Mouse (Mus musculus) testis, adult 2 months (tissue): Measurements from ENCODE around the gene Ccl12. TPM values are rescaled to one million over a fixed set of nuclear protein-coding genes. Genes with fewer than 3 reads are reported as not detected.

Experiments
- H3K27ac ChIP-seq: fragments of 200-500 bp; 2 replicates; pipeline ENCODE4 v1.5.1; 2012; ENCODE audit warnings: low read depth, low read length; ENCODE audit not compliant: control insufficient read depth, insufficient read depth
- H3K27me3 ChIP-seq: fragments of 200-500 bp; 2 replicates; pipeline ENCODE4 v1.6.1; 2012; ENCODE audit warnings: mild to moderate bottlenecking, low read length, moderate library complexity; ENCODE audit not compliant: control insufficient read depth, insufficient read depth
- H3K36me3 ChIP-seq: fragments of 200-500 bp; 2 replicates; pipeline ENCODE4 v1.6.1; 2012; ENCODE audit warnings: mild to moderate bottlenecking, low read length; ENCODE audit not compliant: control insufficient read depth, insufficient read depth
- H3K4me1 ChIP-seq: fragments of 200-500 bp; 2 replicates; pipeline ENCODE4 v1.6.1; 2012; ENCODE audit warnings: low read length; ENCODE audit not compliant: control insufficient read depth, insufficient read depth
- H3K4me3 ChIP-seq: fragments of 200-500 bp; 2 replicates; pipeline ENCODE4 v1.5.1; 2012; ENCODE audit warnings: low read depth, mild to moderate bottlenecking, low read length, moderate library complexity, mixed read lengths; ENCODE audit not compliant: control insufficient read depth
- CTCF ChIP-seq: fragments of 200-500 bp; IDR thresholded peaks from 2 replicates; pipeline ENCODE4 v1.5.1; 2012; ENCODE audit warnings: low read depth, mild to moderate bottlenecking, inconsistent platforms, low read length, moderate library complexity; ENCODE audit not compliant: control insufficient read depth, insufficient read depth, insufficient replicate concordance
- POLR2A ChIP-seq: fragments of 200-500 bp; IDR thresholded peaks from 2 replicates; pipeline ENCODE4 v1.6.1; 2012; ENCODE audit warnings: low read depth, mild to moderate bottlenecking, inconsistent platforms, low read length, moderate library complexity; ENCODE audit not compliant: control insufficient read depth
- polyA plus RNA-seq: library from polyadenylated mRNA; depleted of rRNA; stranded (reverse); fragments of >200 nt; gene quantifications from 2 replicates; pipeline ENCODE4 v1.2.3, GENCODE M21; 2012; rRNA removed

The Ccl12 gene
- polyA plus RNA-seq, result 0.25 and 0.99 TPM in 2 replicates

DNA sequence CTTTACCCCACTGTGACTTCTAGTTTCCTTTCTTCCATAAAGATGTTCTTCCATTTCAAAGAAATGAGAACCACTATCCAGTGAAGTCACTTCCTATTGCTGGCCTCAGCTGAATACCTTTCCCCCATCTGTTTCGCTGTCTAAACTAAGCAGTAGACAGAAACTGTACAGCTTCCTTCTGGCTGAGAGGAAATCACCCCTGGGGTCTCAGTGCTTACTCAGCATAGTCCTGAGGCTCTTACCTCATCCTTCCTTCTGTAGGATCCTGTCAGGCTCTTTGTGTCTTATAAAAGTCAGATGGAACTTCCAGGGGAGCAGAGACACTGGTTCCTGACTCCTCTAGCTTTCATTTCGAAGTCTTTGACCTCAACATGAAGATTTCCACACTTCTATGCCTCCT is at the start of gene Ccl12:
Gene Ccl12, plus strand, starts transcription at position 317 of the 400 bp plus-strand sequence.
- TF ChIP-seq CTCF, result no peak
- no peak for TF ChIP-seq POLR2A
- Histone ChIP-seq H3K27me3 (no peaks in the 10 kb centered on the region), H3K36me3 (no peaks in the 10 kb centered on the region), H3K27ac (no peak within 1 kb of the TSS), H3K4me3 (no peak within 1 kb of the TSS), H3K4me1 (no peaks in the 10 kb centered on the region)

DNA sequence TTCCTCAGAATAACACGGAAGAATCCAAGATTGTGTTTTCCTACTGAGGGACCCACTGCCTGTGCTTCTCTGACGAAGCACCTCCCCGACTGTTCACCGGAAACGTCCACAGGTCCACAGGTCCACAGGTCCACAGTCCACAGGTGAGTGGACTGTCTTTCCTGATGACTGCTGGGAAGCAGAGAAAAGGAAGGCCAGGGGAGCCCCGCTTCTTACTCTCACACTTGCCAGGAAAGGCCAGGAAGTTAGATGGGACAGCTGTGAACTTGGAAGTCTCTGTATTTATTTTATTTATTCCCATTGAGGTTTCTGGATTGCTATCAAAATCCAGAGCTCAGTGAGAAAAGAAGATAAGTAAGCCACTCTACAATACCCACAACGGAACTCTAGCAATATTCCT is 47.8 kb upstream of the Ccl12 start:
- TF ChIP-seq POLR2A, result no peak
- no peak for TF ChIP-seq CTCF
- H3K27me3 ChIP-seq, result no peaks in the 10 kb centered on the region
- no peaks in the 10 kb centered on the region for H3K4me1 ChIP-seq
- H3K36me3 ChIP-seq, result no peaks in the 10 kb centered on the region
- H3K27ac ChIP-seq, result no peak overlapping the region
- H3K4me3 ChIP-seq, result no peak overlapping the region

DNA sequence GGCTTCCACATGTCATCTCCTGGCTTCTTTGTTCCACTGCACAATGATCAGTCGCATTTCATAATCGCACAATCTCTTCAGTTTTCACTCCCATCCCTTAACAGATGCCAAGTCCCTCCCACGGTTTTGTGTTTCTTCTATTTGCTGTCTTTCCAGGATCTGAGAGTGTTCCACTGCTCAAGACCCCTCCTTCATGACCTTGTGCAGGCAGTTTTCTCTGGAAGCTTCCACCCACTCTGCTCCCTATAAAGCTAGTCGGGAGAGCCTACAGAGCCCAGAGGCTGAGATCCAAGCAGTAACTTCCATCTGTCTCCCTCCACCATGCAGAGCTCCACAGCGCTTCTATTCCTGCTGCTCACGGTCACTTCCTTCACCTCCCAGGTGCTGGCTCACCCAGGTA is 44.0 kb upstream of the Ccl12 start, which contains the start of gene Ccl11:
Gene Ccl11, plus strand, starts transcription at position 178 of the 400 bp plus-strand sequence.
- H3K36me3 ChIP-seq, result no peaks in the 10 kb centered on the region
- no peak within 1 kb of the TSS for H3K4me3 ChIP-seq
- H3K27ac ChIP-seq, result no peak within 1 kb of the TSS

DNA sequence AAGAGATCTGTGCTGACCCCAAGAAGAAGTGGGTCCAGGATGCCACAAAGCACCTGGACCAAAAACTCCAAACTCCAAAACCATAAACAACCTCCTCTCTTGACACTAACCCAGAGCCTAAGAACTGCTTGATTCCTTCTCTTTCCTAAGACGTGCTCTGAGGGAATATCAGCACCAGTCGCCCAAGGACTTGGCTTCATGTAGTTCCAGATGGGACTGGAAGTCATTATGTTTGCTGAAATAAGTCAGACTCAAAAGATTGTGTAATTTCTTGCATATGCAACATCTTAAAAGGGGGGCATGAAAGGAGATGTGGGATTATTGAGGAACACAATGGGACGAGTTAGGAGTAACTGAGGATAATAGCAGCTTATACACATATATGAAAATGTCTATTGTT is 39.4 kb upstream of the Ccl12 start:
- no peak overlapping the region for H3K27ac ChIP-seq
- H3K27me3 ChIP-seq, result no peaks in the 10 kb centered on the region
- H3K36me3 ChIP-seq, result no peaks in the 10 kb centered on the region
- no peak for TF ChIP-seq CTCF
- H3K4me1 ChIP-seq, result no peaks in the 10 kb centered on the region
- no peak overlapping the region for H3K4me3 ChIP-seq

More for the DNA sequence above, 44.0 kb upstream of the Ccl12 start, which contains the start of gene Ccl11:
- H3K27me3 ChIP-seq, result no peaks in the 10 kb centered on the region
- H3K4me1 ChIP-seq, result no peaks in the 10 kb centered on the region
- TF ChIP-seq CTCF (no peak), POLR2A (no peak)

DNA sequence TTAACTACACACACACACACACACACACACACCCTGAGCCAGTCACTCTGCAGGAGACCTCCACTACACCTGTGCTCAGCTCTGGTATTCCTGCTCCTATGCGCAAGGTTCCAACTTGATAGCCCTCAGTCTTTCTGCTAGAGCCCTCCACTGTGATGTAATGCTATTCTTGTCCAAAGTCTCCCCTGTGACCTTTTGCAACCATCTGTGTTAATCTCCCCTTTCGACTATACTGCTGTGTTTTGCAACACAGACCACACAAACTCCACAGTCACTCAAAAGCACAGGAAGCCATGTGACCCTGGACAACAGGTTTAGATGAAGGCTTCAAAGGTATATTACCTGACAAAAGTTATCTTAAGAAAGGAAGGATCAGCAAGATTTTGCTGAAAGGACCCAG is 38.2 kb upstream of the Ccl12 start:
- Histone ChIP-seq H3K27ac (no peak overlapping the region), H3K36me3 (no peaks in the 10 kb centered on the region), H3K4me1 (no peaks in the 10 kb centered on the region), H3K27me3 (no peaks in the 10 kb centered on the region), H3K4me3 (no peak overlapping the region)
- TF ChIP-seq CTCF, result no peak
- TF ChIP-seq POLR2A, result no peak

DNA sequence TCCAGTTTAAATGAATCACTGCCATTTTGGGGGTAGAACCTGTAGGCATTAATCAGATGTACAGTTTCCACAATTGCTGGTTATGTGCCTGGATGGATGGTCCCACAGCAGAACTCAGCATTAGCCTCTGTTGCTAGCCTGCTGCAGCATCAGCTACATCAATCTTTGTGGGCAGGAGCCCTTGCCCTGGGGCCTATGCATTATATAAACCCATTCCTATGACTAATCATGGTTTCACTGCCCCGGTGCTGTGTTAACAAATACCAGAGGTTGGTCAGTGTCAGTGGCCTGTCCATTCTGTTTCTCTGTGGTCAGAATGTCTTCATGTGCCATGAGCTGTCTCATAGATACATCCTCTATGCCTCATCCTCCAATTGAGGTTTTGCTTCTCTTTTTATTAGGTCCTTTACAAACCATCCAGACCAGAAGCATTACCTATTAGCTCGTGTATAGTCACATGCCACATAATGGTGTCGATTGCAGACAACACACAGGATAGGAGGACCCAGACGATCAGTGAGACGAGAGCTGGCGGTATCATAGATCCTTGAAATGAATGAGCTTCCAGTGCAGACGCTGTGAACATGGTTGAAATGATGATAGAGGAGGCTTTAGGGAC is 34.6 kb upstream of the Ccl12 start:
- TF ChIP-seq CTCF (no peak), POLR2A (no peak)
- Histone ChIP-seq H3K36me3 (no peaks in the 10 kb centered on the region), H3K4me3 (no peak overlapping the region), H3K4me1 (no peaks in the 10 kb centered on the region), H3K27me3 (no peaks in the 10 kb centered on the region), H3K27ac (no peak overlapping the region)

DNA sequence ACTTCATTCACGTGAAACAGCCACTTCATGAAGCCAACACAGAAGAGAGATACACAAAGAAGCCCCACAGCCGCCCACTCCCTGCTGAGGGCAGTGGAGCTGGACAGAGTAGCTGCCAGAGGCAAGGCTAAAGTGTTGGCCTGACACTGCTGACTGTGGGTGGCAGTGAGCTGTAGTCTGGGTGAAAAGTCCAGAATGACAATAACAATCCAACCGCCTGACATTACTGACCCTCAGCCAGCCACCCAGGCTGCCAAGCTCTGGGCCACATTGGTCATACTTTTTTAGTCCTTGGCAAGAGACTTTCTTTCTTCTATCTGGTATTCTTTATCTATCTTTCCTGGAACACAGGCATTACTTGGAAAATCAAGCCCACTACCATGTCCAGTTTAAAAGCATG is 30.6 kb upstream of the Ccl12 start:
- H3K27ac ChIP-seq, result no peak overlapping the region
- no peak for TF ChIP-seq POLR2A
- no peak for TF ChIP-seq CTCF
- H3K4me3 ChIP-seq, result no peak overlapping the region
- no peaks in the 10 kb centered on the region for H3K36me3 ChIP-seq
- no peaks in the 10 kb centered on the region for H3K27me3 ChIP-seq
- no peaks in the 10 kb centered on the region for H3K4me1 ChIP-seq
